Mouse (Mus musculus) liver, embryonic 14.5 days (tissue): ENCODE measurements at regions not wholly inside any gene's neighbourhood (a gene's known extent, or its start where the extent isn't known, plus 50 kb on each side); places are given as distances from the start of the nearest gene placed in this dataset.

Experiments
- CTCF ChIP-seq: IDR thresholded peaks from 2 replicates; pipeline ENCODE4 v1.5.1; 2016; ENCODE audit warnings: antibody characterized with exemption, low read depth, control low read depth
- EP300 ChIP-seq: IDR thresholded peaks from 2 replicates; pipeline ENCODE4 v1.6.1; 2016; ENCODE audit warnings: antibody characterized with exemption, low read depth

GRCm38 (mm10) chr9:85095234-85095633 is 217.3 kb upstream of the Gm11114 start:
- TF ChIP-seq EP300 (no peak), CTCF (no peak)
